Mouse (Mus musculus) stomach, adult 2 months (tissue): ENCODE data around the gene Cep57l1. TPM values are rescaled to one million over a fixed set of nuclear protein-coding genes. Genes with fewer than 3 reads are reported as not detected.

ENCODE experiments used
- polyA plus RNA-seq: library from polyadenylated mRNA; depleted of rRNA; stranded (reverse); fragments of >200 nt; gene quantifications from 2 replicates; pipeline ENCODE4 v1.2.3, GENCODE M21; 2012; rRNA removed

The Cep57l1 gene
- polyA plus RNA-seq, result 0.04 and 0.21 TPM in 2 replicates

DNA sequence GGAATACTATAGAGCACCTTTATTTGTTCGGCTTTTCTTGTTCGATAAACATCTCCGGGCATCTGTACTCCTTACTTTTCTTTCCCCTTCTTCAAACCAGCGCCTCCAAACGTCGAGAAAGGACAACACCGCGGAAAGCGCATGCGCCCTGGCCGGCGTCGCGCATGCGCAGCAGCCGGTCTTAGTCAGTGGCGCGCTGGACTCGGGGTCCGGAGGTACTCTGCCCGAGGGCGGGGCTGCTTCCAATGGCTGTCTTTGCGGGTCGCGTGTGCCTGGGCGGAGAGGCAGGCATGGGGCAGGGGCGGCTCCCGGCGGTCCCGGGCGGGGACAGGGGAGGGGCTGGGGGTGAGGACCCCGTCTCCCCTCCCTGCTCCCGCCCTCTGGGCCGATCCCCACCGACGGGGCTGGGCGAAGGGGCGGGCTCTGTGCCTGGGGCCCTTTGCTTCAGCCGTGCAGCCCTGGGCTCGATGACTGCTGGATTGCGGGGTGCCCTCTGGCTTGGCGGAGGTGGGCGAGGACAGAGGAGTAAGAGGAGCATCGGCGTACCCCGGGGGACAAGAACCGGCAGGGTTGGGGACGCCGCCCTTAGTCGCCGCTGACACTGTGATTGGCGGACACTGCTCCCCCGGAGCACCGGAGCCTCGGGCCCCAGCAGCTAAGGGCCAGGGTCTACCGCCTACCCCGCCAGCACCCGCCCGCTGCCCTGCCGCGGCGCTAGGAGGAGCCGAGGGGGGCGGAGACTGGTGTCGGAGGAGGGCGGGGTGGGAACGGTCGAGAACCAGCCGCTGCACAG is at the start of gene Cep57l1, which contains the start of gene Sesn1:
TSS of gene Cep57l1 (minus strand) at position 101 of the 793 bp plus-strand sequence.
TSS of gene Sesn1 (plus strand) at position 165 of the 793 bp plus-strand sequence.

DNA sequence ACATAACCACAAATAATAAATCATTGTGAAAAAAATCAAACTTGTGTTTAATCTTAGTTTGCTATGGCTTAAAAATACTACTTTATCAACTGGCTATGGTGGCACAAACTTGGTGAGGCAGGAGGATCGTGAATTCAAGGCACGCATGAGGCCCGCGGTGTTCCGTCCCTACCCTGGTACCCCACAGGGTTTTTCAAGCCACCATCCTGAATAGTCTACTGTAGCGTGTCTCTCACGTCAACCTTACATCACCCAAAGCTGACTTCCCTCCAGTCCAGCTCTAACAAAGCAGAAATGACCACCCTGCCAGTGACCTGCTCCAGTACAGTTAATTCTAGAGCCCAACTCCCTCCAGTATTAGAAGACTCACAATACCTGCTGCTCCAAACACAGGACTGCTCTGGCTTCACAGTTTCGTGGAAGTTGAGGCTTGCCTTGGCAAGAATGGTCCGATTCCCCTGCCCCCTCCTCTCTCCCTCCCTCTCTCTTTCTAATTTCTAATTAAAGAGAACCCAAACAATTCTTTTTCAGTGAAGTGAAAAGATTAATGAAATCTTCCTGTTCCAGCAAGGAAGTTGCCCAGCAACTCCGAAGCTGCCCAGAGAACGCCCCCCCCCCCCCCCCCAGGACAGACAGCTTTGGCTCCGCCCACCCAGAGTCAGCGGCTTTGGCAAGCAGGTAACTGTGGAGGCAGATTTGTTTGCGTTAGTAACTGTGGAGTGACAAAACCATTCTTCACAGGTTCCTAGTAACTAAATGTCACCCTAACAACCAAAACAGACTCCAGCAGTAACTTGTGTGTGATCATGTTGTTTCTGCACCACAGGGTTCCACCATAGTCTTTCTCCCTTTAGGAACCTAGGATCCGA is 93.4 kb downstream of the Cep57l1 start, which contains the start of gene Ccdc162:
TSS of gene Ccdc162 (minus strand) at position 606 of the 869 bp plus-strand sequence.

Other genes starting within 250 kb of the Cep57l1 start
- gene Ccdc162, start 93.2 kb downstream of the Cep57l1 start, polyA plus RNA-seq, result 0.06 and 0.17 TPM in 2 replicates
- 3.7 and 3.8 TPM in 2 replicates for gene Sesn1, start 64 bp upstream of the Cep57l1 start, polyA plus RNA-seq
- 0.16 and 0.48 TPM in 2 replicates for gene Armc2, start 208.6 kb upstream of the Cep57l1 start, polyA plus RNA-seq